Mouse (Mus musculus): Measurements from ENCODE around the gene Zfp189.

DNA sequence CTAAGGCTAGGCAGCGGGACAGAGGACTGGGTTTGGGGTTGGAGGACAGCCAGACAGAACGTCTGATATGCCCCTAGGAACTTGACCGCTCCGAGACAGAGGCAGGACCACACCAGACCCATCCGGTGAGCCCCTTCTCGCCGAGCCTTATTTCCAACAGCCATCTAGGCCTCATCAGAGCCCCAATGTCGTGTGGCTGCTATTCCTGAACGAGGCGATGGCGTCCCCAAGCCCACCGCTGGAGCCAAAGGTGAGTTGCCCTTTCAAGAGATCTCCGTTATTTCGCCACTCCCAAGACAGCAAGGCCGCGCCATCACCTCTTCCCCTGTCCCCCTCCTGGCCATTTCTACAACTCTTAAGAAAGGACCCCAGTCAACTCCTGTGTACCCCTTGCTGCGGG lies 370 bp downstream of the Zfp189 start:
- TF ChIP-seq CTCF (conservative IDR thresholded peaks at IDR 0.05; ENCODE audit: low read length), result no peak
- TF ChIP-seq POU5F1 (IDR thresholded peaks at IDR 0.05; ENCODE audit: borderline replicate concordance, low read length), result no peak

All from E14TG2a.4 (cell line).